Mouse (Mus musculus) heart, postnatal 0 days (tissue): ENCODE data around the gene Hoxb4.

Source experiments
- CTCF ChIP-seq: IDR thresholded peaks from 2 replicates; pipeline ENCODE4 v1.5.1; 2016; ENCODE audit warnings: antibody characterized with exemption, control low read depth, low read depth
- EP300 ChIP-seq: IDR thresholded peaks from 2 replicates; pipeline ENCODE4 v1.6.1; 2016; ENCODE audit warnings: antibody characterized with exemption, low read depth

GRCm38 (mm10) chr11:96317608-96318367, at the start of gene Hoxb4:
- TF ChIP-seq CTCF (no peak), EP300 (no peak)
